Mouse (Mus musculus) liver, adult 2 months (tissue): ENCODE results near the gene Prlhr. TPM values are rescaled to one million over a fixed set of nuclear protein-coding genes. Genes with fewer than 3 reads are reported as not detected.

Source experiments
- DNase-seq: peaks from one replicate; pipeline ENCODE4 v3.0.0-alpha.2; 2011; ENCODE audit warnings: low read depth, low spot score; ENCODE audit errors: extremely low read depth
- H3K27ac ChIP-seq: fragments of 200-500 bp; replicated peaks from 2 replicates; pipeline ENCODE4 v1.5.1; 2012; ENCODE audit warnings: low read depth, mild to moderate bottlenecking, control low read depth, inconsistent platforms, low read length; ENCODE audit not compliant: insufficient read depth
- H3K27me3 ChIP-seq: fragments of 200-500 bp; 2 replicates; pipeline ENCODE4 v1.6.1; 2012; ENCODE audit warnings: mild to moderate bottlenecking, moderate library complexity, low read length, inconsistent platforms; ENCODE audit not compliant: control insufficient read depth, insufficient read depth
- H3K36me3 ChIP-seq: fragments of 200-500 bp; 2 replicates; pipeline ENCODE4 v1.6.1; 2012; ENCODE audit warnings: low read length, inconsistent platforms; ENCODE audit not compliant: control insufficient read depth, insufficient read depth
- H3K4me1 ChIP-seq: fragments of 200-500 bp; 2 replicates; pipeline ENCODE4 v1.6.1; 2011; ENCODE audit warnings: low read length; ENCODE audit not compliant: control insufficient read depth, insufficient read depth
- H3K4me3 ChIP-seq: fragments of 200-500 bp; 2 replicates; pipeline ENCODE4 v1.5.1; 2011; ENCODE audit warnings: low read depth, mild to moderate bottlenecking, control low read depth, low read length, moderate library complexity; ENCODE audit not compliant: insufficient read depth
- H3K79me2 ChIP-seq: fragments of 200-500 bp; 2 replicates; pipeline ENCODE4 v1.6.1; 2012; ENCODE audit warnings: inconsistent platforms, mild to moderate bottlenecking, low read length, moderate library complexity; ENCODE audit not compliant: control insufficient read depth, insufficient read depth
- H3K9ac ChIP-seq: fragments of 200-500 bp; 2 replicates; pipeline ENCODE4 v1.6.1; 2012; ENCODE audit warnings: low read depth, mild to moderate bottlenecking, control low read depth, inconsistent platforms, low read length
- CTCF ChIP-seq: fragments of 200-500 bp; IDR thresholded peaks from 2 replicates; pipeline ENCODE4 v1.5.1; 2011; ENCODE audit warnings: low read depth, low read length, control low read depth
- POLR2A ChIP-seq: fragments of 200-500 bp; IDR thresholded peaks from 2 replicates; pipeline ENCODE4 v1.6.1; 2011; ENCODE audit warnings: low read length, control low read depth; ENCODE audit not compliant: insufficient read depth; ENCODE audit errors: extremely low read depth
- WGBS: fragments of 180-500 bp; shearing (Covaris S2); methylation state at CpG from one replicate; pipeline ENCODE4 v1.1.7; 2018; 5-methylcytosine and 5-hydroxymethylcytosine counted together
- polyA plus RNA-seq: library from polyadenylated mRNA; depleted of rRNA; stranded (reverse); fragments of >200 nt; gene quantifications from 2 replicates; pipeline ENCODE4 v1.2.3, GENCODE M21; 2012
- total RNA-seq: library from RNA; depleted of rRNA; stranded (reverse); fragments of >200 nt; gene quantifications from 2 replicates; pipeline ENCODE4 v1.2.3, GENCODE M21; 2014

The Prlhr gene
- total and polyA plus RNA-seq, 2 experiments: not detected

GRCm38 (mm10) chr19:60489566-60489965, 21.5 kb upstream of the Prlhr start:
- H3K4me3 ChIP-seq: no peak overlapping the region
- 84% methylated on average over 1 of the region's 1 CpGs for WGBS
- H3K36me3 ChIP-seq: no peaks in the 10 kb centered on the region
- H3K27me3 ChIP-seq: no peaks in the 10 kb centered on the region
- no peaks in the 10 kb centered on the region for H3K4me1 ChIP-seq
- H3K27ac ChIP-seq: no peak overlapping the region
- DNase-seq: no peak
- no peaks in the 10 kb centered on the region for H3K79me2 ChIP-seq
- H3K9ac ChIP-seq: no peak overlapping the region
- no peak for TF ChIP-seq POLR2A
- no peak for TF ChIP-seq CTCF

GRCm38 (mm10) chr19:60485261-60485660, 17.2 kb upstream of the Prlhr start:
- Histone ChIP-seq H3K27ac (no peak overlapping the region), H3K27me3 (no peaks in the 10 kb centered on the region), H3K4me1 (no peaks in the 10 kb centered on the region), H3K9ac (no peak overlapping the region), H3K79me2 (no peaks in the 10 kb centered on the region), H3K36me3 (no peaks in the 10 kb centered on the region), H3K4me3 (no peak overlapping the region)
- no peak for TF ChIP-seq CTCF
- DNase-seq: no peak

DNA sequence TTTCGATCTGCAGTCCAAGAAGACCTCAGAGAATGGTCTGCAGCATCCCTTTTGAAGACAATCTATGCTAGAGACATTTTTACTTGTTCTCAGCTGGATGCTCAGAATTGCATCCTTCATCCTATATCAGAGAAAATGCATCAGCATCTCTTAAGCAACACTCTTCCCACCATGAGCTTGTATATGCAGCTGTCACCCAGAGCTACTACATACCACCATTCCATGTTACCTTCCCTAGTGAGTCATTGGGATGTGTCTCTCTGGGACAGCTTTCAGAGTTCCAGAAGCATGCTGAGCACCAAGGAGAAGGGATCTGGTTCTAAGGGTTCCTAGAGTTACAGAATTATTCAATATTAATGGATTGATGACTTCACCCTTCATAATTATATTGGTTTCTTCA, 10.8 kb upstream of the Prlhr start:
- no peak for DNase-seq
- no peaks in the 10 kb centered on the region for H3K79me2 ChIP-seq
- H3K4me1 ChIP-seq: no peaks in the 10 kb centered on the region
- no peak overlapping the region for H3K9ac ChIP-seq
- TF ChIP-seq CTCF (no peak), POLR2A (no peak)
- H3K27me3 ChIP-seq: no peaks in the 10 kb centered on the region
- WGBS: 17% methylated on average over 1 of the region's 1 CpGs
- no peak overlapping the region for H3K27ac ChIP-seq
- H3K36me3 ChIP-seq: no peaks in the 10 kb centered on the region
- H3K4me3 ChIP-seq: no peak overlapping the region

GRCm38 (mm10) chr19:60477788-60478187, 9.7 kb upstream of the Prlhr start:
- Histone ChIP-seq H3K79me2 (no peaks in the 10 kb centered on the region), H3K27ac (no peak overlapping the region), H3K27me3 (no peaks in the 10 kb centered on the region), H3K4me1 (no peaks in the 10 kb centered on the region), H3K4me3 (no peak overlapping the region), H3K9ac (no peak overlapping the region), H3K36me3 (no peaks in the 10 kb centered on the region)
- no peak for TF ChIP-seq CTCF
- TF ChIP-seq POLR2A: no peak
- DNase-seq: no peak
- 33% methylated on average over 2 of the region's 2 CpGs for WGBS

DNA sequence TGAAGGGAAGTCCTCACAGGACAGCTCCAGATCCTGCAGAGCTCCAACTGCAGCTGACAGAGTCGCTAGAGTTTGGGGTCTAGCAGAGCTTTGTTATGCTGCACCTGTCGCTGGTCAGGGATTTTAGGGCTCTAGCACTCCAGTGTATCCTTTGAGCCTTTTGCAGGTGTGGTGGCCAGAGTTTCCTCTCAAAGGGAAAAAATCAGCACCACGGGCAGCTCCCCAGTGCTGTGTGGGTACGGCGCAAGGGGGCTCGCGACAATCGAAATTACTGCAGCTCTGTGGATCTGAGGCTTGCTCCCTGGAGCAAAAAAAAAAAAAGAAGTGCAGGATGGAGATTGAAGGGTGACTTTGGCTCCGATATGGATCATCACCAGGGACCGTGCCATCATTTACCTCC, 742 bp upstream of the Prlhr start:
- Histone ChIP-seq H3K9ac (no peak overlapping the region), H3K4me1 (0 out of 2 replicates have a peak, but pooled peaks cover 3% of the 10 kb centered on the region), H3K27ac (no peak overlapping the region), H3K79me2 (no peaks in the 10 kb centered on the region), H3K36me3 (no peaks in the 10 kb centered on the region), H3K27me3 (peaks cover 18% of the 10 kb centered on the region), H3K4me3 (no peak overlapping the region)
- WGBS: 3% methylated on average over 10 of the region's 10 CpGs
- DNase-seq: no peak
- no peak for TF ChIP-seq CTCF
- no peak for TF ChIP-seq POLR2A

- no peak overlapping the region for H3K27ac ChIP-seq
- 15% methylated on average over 31 of the region's 31 CpGs for WGBS
- H3K79me2 ChIP-seq: no peaks in the 10 kb centered on the region
- no peaks in the 10 kb centered on the region for H3K36me3 ChIP-seq
- no peak for DNase-seq
- TF ChIP-seq CTCF (0 out of 2 replicates have a peak, but pooled peaks have one; percentile 0), POLR2A (no peak)
- H3K4me3 ChIP-seq: no peak overlapping the region
- H3K4me1 ChIP-seq: 0 out of 2 replicates have a peak, but pooled peaks cover 3% of the 10 kb centered on the region
- H3K9ac ChIP-seq: no peak overlapping the region
- peaks cover 18% of the 10 kb centered on the region for H3K27me3 ChIP-seq
Measured at GRCm38 (mm10) chr19:60467588-60468007, 506 bp downstream of the Prlhr start.
